ENCODE assay signal across 8 mouse cellular contexts in genomic region chr15:82899676-82900301, GRCm38 (mm10).
A peak's percentile ranks its signal among the peaks of the same experiment; 100 is the strongest.
DNase-seq lines count a peak whose midpoint lies in the region; ATAC-seq and TF ChIP-seq lines count a peak whose summit lies in the region.

No protein-coding gene starts in this region.

- H3K4me2 ChIP-seq in heart, embryonic 15.5 days = peak overlapping the region; percentile 91
- peak overlapping the region; percentile 96 for H3K4me2 ChIP-seq in lung, embryonic 15.5 days

- H3K4me3 ChIP-seq in E14TG2a.4 (replicated peaks; ENCODE audit: low read length) = peak overlapping the region; percentile 97
- H3K4me3 ChIP-seq in brown adipose tissue, adult 24 weeks (ENCODE audit: insufficient read depth, low read depth, low read length) = peak overlapping the region; percentile 91
- peak overlapping the region; percentile 99 for H3K4me3 ChIP-seq in heart, embryonic 15.5 days
- H3K4me3 ChIP-seq in lung, embryonic 15.5 days = peak overlapping the region; percentile 99
- H3K4me3 ChIP-seq in olfactory bulb, adult 2 months (ENCODE audit: insufficient read depth, low read depth, low read length) = peak overlapping the region; percentile 71

- TF ChIP-seq CTCF in E14TG2a.4 (conservative IDR thresholded peaks at IDR 0.05; ENCODE audit: low read length) = no peak
- TF ChIP-seq CTCF in olfactory bulb, adult 2 months (IDR thresholded peaks at IDR 0.05; ENCODE audit: insufficient read depth, low read depth, low read length) = no peak

- 0 out of 2 replicates have a peak overlapping the region, but pooled peaks have one; percentile 26 for H3K27ac ChIP-seq in brown adipose tissue, adult 24 weeks (replicated peaks; ENCODE audit: low read depth, low read length)
- H3K27ac ChIP-seq in heart, embryonic 15.5 days = peak overlapping the region; percentile 92
- peak overlapping the region; percentile 95 for H3K27ac ChIP-seq in lung, embryonic 15.5 days
- H3K27ac ChIP-seq in olfactory bulb, adult 2 months (ENCODE audit: insufficient read depth, low read depth, low read length) = no peak overlapping the region

- ATAC-seq in erythroid progenitor cell, adult 5-6 weeks (replicated peaks; ENCODE audit: low FRiP score, poor library complexity, severe bottlenecking) = peak; percentile 90
- ATAC-seq in heart, embryonic 15.5 days (replicated peaks; ENCODE audit: insufficient number of reproducible peaks, insufficient read depth, low FRiP score, low read depth) = peak; percentile 92
- peak; percentile 93 for ATAC-seq in lung, embryonic 15.5 days (ENCODE audit: borderline replicate concordance, extremely low read depth, low FRiP score, low TSS enrichment)

- H3K9me3 ChIP-seq in E14TG2a.4 (ENCODE audit: low read length) = no peaks in the 10 kb centered on the region
- no peaks in the 10 kb centered on the region for H3K9me3 ChIP-seq in heart, embryonic 15.5 days (replicated peaks)
- H3K9me3 ChIP-seq in lung, embryonic 15.5 days = no peaks in the 10 kb centered on the region

- H3K9ac ChIP-seq in heart, embryonic 15.5 days = peak overlapping the region; percentile 94
- H3K9ac ChIP-seq in lung, embryonic 15.5 days = peak overlapping the region; percentile 95

- 1% methylated on average over 56 of the region's 56 CpGs for WGBS in heart, embryonic 15.5 days
- WGBS in lung, embryonic 15.5 days = 1% methylated on average over 32 of the region's 56 CpGs
- WGBS in olfactory bulb, adult 2 months = 3% methylated on average over 50 of the region's 56 CpGs

- peak; percentile 36; the same call in 1 of the 2 replicates for TF ChIP-seq POLR2A in olfactory bulb, adult 2 months (IDR thresholded peaks at IDR 0.05; ENCODE audit: insufficient read depth, low read depth, low read length)

- no peaks in the 10 kb centered on the region for H3K27me3 ChIP-seq in E14TG2a.4 (ENCODE audit: insufficient read depth, low read length)
- peaks cover 8% of the 10 kb centered on the region; the same call in 1 of the 2 replicates for H3K27me3 ChIP-seq in heart, embryonic 15.5 days
- no peaks in the 10 kb centered on the region for H3K27me3 ChIP-seq in lung, embryonic 15.5 days

- H3K4me1 ChIP-seq in E14TG2a.4 (replicated peaks; ENCODE audit: low read depth, low read length) = peaks cover 86% of the 10 kb centered on the region
- peaks cover 9% of the 10 kb centered on the region for H3K4me1 ChIP-seq in brown adipose tissue, adult 24 weeks (ENCODE audit: control insufficient read depth, insufficient read depth, insufficient read length, low read length)
- peaks cover 42% of the 10 kb centered on the region for H3K4me1 ChIP-seq in heart, embryonic 15.5 days (replicated peaks)
- H3K4me1 ChIP-seq in lung, embryonic 15.5 days = peaks cover 40% of the 10 kb centered on the region
- H3K4me1 ChIP-seq in olfactory bulb, adult 2 months (ENCODE audit: control insufficient read depth, insufficient read depth, low read length) = peaks cover 27% of the 10 kb centered on the region

- peak; percentile 92 for DNase-seq in kidney, postnatal 14 days
- DNase-seq in thymus, adult 18-20 months = peak; percentile 68 to 79

- peaks cover 23% of the 10 kb centered on the region for H3K36me3 ChIP-seq in E14TG2a.4 (ENCODE audit: insufficient read depth, low read length)
- H3K36me3 ChIP-seq in heart, embryonic 15.5 days = no peaks in the 10 kb centered on the region
- H3K36me3 ChIP-seq in lung, embryonic 15.5 days = no peaks in the 10 kb centered on the region
